Mouse (Mus musculus) cortical plate, adult 2 months (tissue): ENCODE data around the gene Gm2a. TPM values are rescaled to one million over a fixed set of nuclear protein-coding genes. Genes with fewer than 3 reads are reported as not detected.
A peak's percentile ranks its signal among the peaks of the same experiment; 100 is the strongest.

Source experiments
- H3K27ac ChIP-seq: fragments of 200-500 bp; 2 replicates; pipeline ENCODE4 v1.5.1; 2012; ENCODE audit warnings: low read length, control low read depth, inconsistent platforms; ENCODE audit not compliant: insufficient read depth
- H3K4me1 ChIP-seq: fragments of 200-500 bp; 2 replicates; pipeline ENCODE4 v1.6.1; 2011; ENCODE audit warnings: low read length; ENCODE audit not compliant: control insufficient read depth, insufficient read depth
- H3K4me3 ChIP-seq: fragments of 200-500 bp; 2 replicates; pipeline ENCODE4 v1.5.1; 2011; ENCODE audit warnings: mild to moderate bottlenecking, low read length, control low read depth; ENCODE audit not compliant: insufficient read depth
- CTCF ChIP-seq: fragments of 200-500 bp; IDR thresholded peaks from 2 replicates; pipeline ENCODE4 v1.5.1; 2011; ENCODE audit warnings: mild to moderate bottlenecking, control low read depth, low read length; ENCODE audit not compliant: insufficient read depth; ENCODE audit errors: extremely low read depth
- POLR2A ChIP-seq: fragments of 200-500 bp; IDR thresholded peaks from 2 replicates; pipeline ENCODE4 v1.6.1; 2011; ENCODE audit warnings: mild to moderate bottlenecking, low read length, control low read depth; ENCODE audit not compliant: insufficient read depth; ENCODE audit errors: extremely low read depth
- polyA plus RNA-seq: library from polyadenylated mRNA; depleted of rRNA; stranded (reverse); fragments of >200 nt; gene quantifications from 2 replicates; pipeline ENCODE4 v1.2.3, GENCODE M21; 2012

Gene Gm2a
- polyA plus RNA-seq, 1 experiment: 44.4 TPM

DNA sequence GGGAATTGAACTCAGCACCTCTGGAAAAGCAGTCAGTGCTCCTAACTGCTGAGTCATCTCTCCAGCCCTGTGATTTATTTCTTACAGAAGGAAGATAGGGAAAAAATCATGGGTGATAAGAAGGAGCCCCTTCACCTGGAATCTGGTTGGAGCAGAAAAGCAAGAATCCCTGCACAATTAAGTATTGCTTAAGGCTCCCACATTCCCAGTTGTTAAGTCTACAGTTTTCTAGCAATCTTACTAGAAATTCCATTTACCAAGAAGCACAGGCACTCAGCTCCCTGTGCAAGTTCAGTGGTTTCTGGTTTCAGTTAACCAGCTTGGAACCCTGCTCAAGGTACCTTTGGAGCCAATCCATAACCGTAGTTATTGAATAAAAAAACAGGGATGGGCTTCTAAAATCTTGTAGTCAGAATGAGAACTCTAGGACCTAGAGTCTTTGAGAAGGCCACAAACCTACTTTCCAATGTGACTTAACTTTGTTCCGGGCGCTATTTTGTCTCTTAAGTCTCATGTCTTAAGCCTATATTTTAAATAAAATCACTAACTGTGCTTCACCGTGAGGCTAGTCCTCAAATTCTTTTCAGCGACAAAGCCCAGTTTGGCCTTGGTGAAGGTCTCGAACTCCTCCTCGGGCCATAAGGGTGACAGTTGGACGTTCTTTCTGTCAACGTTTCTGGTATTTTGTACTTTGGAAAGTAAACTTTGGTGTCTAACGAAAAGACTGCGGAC is 1.0 kb upstream of the Gm2a start:
- H3K27ac ChIP-seq: no peak overlapping the region
- no peak for TF ChIP-seq POLR2A
- no peak for TF ChIP-seq CTCF
- peak overlapping the region; percentile 27 for H3K4me3 ChIP-seq
- H3K4me1 ChIP-seq: peaks cover 1% of the 10 kb centered on the region; the same call in 1 of the 2 replicates

DNA sequence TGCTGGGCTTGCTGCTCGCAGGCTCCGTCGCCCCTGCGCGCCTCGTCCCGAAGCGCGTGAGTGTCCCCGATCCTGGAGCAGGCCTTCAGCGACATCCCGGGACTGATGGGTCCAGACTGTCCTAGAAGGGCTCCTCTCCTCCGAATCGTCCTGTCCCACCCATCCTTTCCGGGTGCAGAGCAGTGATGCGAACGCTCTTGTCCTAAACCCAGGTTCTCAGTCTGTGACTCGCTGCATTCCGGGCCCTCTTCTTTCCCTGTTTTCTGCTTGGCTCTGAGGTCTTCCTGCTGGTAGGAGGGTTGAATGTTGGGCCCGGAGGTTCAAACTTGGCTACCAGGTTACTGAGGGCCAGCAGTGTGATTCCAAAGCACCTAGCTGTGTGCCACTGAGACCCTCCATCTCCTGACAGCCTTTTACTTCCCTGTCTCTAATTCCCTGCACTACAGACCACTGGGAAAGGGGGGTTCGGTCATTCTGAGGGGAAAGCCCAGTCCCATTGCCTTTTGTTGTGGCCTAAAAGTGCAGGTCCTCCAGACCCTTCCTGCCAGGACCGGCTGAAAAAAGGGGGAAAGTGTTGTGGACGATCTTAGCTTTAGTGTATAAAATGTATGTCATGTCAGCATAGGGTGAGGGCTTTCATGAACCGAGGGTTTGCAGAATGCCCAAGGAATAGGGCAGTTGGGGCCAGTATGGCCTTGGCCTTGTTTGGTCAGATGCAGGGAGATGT is 437 bp downstream of the Gm2a start:
- Histone ChIP-seq H3K4me1 (peaks cover 1% of the 10 kb centered on the region; the same call in 1 of the 2 replicates), H3K27ac (peak overlapping the region; percentile 62; the same call in 1 of the 2 replicates), H3K4me3 (peak overlapping the region; percentile 75)
- TF ChIP-seq POLR2A: no peak

DNA sequence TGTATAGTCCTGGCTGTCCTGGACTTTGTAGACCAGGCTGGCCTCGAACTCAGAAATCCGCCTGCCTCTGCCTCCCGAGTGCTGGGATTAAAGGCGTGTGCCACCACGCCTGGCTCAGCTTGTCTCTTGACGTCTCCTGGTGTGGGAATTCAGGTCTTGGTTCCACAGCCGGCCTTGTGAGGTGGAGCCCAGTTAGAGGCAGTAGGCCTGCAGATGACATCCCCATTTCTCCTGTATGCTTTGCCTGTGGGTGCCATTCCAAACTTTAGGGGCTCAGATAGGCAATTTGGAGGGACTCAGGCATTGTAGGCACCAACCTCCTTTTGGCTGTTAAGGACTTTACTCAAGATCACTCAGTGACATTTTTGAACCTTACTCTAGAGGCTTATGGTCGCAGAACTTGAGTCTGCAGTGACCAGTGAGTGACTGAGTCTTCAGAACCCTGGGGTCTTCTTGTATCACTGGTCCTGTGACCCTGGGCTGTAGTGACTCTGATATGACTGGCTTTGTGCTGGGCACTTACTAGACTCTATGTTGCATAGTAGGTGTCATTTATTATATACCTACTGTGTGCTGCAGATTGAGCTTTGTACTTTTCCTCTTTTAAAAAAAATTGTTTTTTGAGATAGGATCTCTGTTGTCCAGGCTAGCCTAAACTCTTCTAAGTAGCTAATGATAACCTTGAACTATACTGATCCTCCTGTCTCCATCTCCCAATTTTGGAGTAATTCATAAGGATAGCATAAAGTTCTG is 1.3 kb downstream of the Gm2a start:
- H3K4me1 ChIP-seq: peaks cover 1% of the 10 kb centered on the region; the same call in 1 of the 2 replicates
- TF ChIP-seq POLR2A: no peak
- no peak for TF ChIP-seq CTCF
- H3K27ac ChIP-seq: no peak overlapping the region
- peak overlapping the region; percentile 75; the same call in 1 of the 2 replicates for H3K4me3 ChIP-seq

GRCm38 (mm10) chr11:55099868-55100267 is 2.0 kb downstream of the Gm2a start:
- Histone ChIP-seq H3K27ac (no peak overlapping the region), H3K4me1 (peaks cover 1% of the 10 kb centered on the region; the same call in 1 of the 2 replicates), H3K4me3 (no peak overlapping the region)
- TF ChIP-seq CTCF (no peak), POLR2A (no peak)

GRCm38 (mm10) chr11:55102015-55102414 is 4.1 kb downstream of the Gm2a start:
- H3K4me1 ChIP-seq: peaks cover 1% of the 10 kb centered on the region; the same call in 1 of the 2 replicates
- no peak overlapping the region for H3K27ac ChIP-seq
- TF ChIP-seq POLR2A: no peak
- TF ChIP-seq CTCF: no peak
- no peak overlapping the region for H3K4me3 ChIP-seq

- Histone ChIP-seq H3K27ac (no peak overlapping the region), H3K4me3 (no peak overlapping the region), H3K4me1 (peaks cover 1% of the 10 kb centered on the region; the same call in 1 of the 2 replicates)
- TF ChIP-seq CTCF (no peak), POLR2A (no peak)
Measured at GRCm38 (mm10) chr11:55103229-55103628, 5.3 kb downstream of the Gm2a start.

DNA sequence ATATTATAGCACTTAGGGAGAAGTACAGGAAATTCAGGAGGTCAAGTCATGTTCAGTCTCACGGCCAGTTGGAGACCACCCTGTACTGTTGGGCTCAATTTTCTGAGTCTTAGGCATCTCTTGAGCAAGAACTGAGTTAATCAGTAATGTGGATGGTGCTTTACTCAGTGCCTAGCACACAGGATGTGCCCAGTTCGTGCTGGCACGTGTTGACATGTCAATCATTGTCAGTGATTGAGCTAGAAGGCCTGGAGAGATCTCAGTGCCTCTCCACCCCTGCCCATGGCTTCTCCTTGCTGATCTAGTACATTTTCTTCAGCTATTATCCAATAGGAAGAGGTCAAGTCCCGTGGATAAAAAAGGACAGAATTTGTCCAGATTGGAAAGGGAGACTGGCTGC is 7.5 kb downstream of the Gm2a start:
- no peak for TF ChIP-seq POLR2A
- Histone ChIP-seq H3K27ac (no peak overlapping the region), H3K4me3 (no peak overlapping the region)

GRCm38 (mm10) chr11:55106636-55107035 is 8.7 kb downstream of the Gm2a start:
- no peak for TF ChIP-seq POLR2A
- TF ChIP-seq CTCF: no peak
- Histone ChIP-seq H3K27ac (no peak overlapping the region), H3K4me3 (no peak overlapping the region), H3K4me1 (0 out of 2 replicates have a peak, but pooled peaks cover 1% of the 10 kb centered on the region)

More for the DNA sequence above, 7.5 kb downstream of the Gm2a start:
- 0 out of 2 replicates have a peak, but pooled peaks cover 1% of the 10 kb centered on the region for H3K4me1 ChIP-seq

DNA sequence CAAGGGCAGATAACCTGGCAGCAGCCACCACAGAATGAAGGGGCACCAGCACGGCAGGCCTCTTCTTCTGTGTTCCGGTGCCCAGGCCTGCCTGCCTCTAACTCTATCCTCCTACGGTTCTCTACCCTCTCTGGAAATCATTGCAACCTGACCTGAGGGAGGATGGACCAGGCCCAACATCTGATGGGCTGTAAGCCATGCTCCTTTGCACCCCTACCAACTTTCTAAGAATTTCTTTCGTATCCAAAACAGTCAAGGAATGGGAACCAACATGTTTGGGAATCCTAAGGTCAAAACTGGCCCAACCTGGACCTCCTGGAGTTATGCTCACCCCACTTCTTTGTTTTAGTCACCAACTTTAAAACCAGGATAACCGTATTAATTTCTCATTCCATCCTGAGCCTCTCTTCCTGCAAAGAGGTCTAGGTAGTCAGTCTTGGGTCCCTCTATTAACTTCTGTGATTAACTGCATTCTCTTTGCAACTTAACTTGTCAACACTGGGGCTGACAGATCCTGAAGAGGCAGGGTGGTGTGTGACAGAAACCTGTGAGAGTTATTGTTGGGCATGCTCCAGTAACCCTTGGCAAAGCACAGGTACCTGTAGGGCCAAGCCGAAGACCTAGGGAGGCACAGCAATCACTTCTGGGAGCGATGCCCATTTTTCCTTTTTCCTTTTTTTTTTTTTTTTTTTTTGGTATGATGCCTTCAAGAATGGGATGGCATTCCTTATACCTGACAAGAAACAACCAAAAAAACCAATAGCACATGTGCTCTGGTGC is 11.8 kb downstream of the Gm2a start:
- Histone ChIP-seq H3K4me1 (no peaks in the 10 kb centered on the region), H3K27ac (no peak overlapping the region), H3K4me3 (no peak overlapping the region)
- TF ChIP-seq CTCF (no peak), POLR2A (no peak)
